Mouse (Mus musculus): ENCODE results near the gene Gm281. TPM values are rescaled to one million over a fixed set of nuclear protein-coding genes. Genes with fewer than 3 reads are reported as not detected.

The Gm281 gene
- polyA plus RNA-seq (2014; fragmentation: Illumina TruSeq; extraction: RNeasy Lipid Tissue Mini Kit (QIAGEN cat#74804); ENCODE audit: low read depth, low replicate concordance) = 0.28 TPM

GRCm38 (mm10) chr14:13914387-13915082 lies at the start of gene Gm281:
TSS of gene Gm281 (minus strand) at chr14:13914478.

DNA sequence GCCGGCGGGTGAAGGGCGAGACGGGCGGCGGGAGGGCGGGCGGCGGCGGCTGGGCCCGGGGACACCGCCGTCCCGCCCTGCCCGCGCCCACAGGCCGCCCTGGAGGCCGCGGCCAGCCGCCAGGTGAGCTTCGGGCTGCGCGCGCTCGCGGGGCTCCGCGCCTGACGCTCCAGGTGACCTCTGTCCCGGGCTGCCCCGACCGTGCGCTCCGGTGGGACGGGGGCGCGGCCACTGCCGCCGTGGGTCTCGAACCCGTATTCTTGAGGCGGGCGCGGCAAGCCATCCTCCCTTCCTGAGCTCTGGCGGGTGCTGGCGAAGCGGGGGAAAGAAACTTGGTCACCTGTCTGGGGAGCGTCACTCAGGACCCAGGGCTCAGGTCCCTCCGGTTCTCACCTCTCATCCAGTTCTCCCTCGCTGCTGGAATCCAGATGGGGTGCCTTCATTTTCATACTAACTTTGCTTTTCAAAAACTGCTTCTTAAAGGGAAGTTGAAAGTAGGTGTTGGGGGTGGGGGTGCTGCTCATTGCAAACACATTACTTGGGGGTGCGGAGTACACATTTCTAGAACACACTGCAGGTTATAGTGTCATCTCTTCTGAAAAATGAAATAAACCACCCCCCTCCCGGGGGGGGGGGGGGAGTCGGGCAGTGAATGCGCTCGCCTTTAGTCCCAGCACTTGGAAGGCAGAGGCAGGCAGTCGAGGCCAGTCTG lies 47.3 kb upstream of the Gm281 start, which contains the start of the genes Atxn7 and Thoc7:
Gene Atxn7, plus strand, starts transcription at position 40 of the 712 bp plus-strand sequence.
Gene Thoc7, minus strand, starts transcription at position 452 of the 712 bp plus-strand sequence.

Other genes starting within 250 kb of the Gm281 start
- gene Sntn, start 243.6 kb downstream of the Gm281 start, polyA plus RNA-seq (2014; fragmentation: Illumina TruSeq; extraction: RNeasy Lipid Tissue Mini Kit (QIAGEN cat#74804); ENCODE audit: low read depth, low replicate concordance) = not detected
- gene Atxn7, start 47.0 kb upstream of the Gm281 start, polyA plus RNA-seq (2014; fragmentation: Illumina TruSeq; extraction: RNeasy Lipid Tissue Mini Kit (QIAGEN cat#74804); ENCODE audit: low read depth, low replicate concordance) = 13.0 TPM
- gene Thoc7, start 47.4 kb upstream of the Gm281 start, polyA plus RNA-seq (2014; fragmentation: Illumina TruSeq; extraction: RNeasy Lipid Tissue Mini Kit (QIAGEN cat#74804); ENCODE audit: low read depth, low replicate concordance) = 463 TPM
- gene Psmd6, start 206.5 kb upstream of the Gm281 start, polyA plus RNA-seq (2014; fragmentation: Illumina TruSeq; extraction: RNeasy Lipid Tissue Mini Kit (QIAGEN cat#74804); ENCODE audit: low read depth, low replicate concordance) = 149 TPM